Mouse (Mus musculus) small intestine, adult 2 months (tissue): Measurements from ENCODE around the gene S100a16.

Experiments used
- CTCF ChIP-seq: fragments of 200-500 bp; IDR thresholded peaks from 2 replicates; pipeline ENCODE4 v1.5.1; 2012; ENCODE audit warnings: low read depth, mild to moderate bottlenecking, control low read depth, inconsistent platforms, low read length, moderate library complexity, mixed read lengths; ENCODE audit not compliant: insufficient replicate concordance, insufficient read length; ENCODE audit errors: extremely low read depth
- POLR2A ChIP-seq: fragments of 200-500 bp; IDR thresholded peaks from 2 replicates; pipeline ENCODE4 v1.6.1; 2012; ENCODE audit warnings: low read depth, mild to moderate bottlenecking, control low read depth, inconsistent platforms, low read length, moderate library complexity

DNA sequence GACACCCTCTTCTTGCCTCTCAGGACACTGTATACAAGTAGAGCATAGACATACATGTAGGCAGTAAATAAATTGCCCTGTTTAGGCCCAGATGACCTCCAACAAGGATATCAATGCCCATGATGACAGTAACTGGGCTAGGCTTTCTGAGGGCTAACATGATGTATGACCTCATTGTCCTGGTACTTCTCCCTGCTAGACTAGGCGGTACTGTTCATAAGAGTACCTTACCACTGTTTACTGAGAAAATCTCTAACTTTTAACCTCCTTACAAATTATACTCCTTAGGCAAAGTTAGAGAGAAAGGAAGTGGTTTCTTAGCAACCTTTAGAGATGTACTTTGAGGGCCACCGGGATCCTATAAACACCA lies 13.4 kb downstream of the S100a16 start:
- TF ChIP-seq CTCF (no peak), POLR2A (no peak)
